8 mouse cellular contexts compared by ENCODE assay signal in the genomic region with DNA sequence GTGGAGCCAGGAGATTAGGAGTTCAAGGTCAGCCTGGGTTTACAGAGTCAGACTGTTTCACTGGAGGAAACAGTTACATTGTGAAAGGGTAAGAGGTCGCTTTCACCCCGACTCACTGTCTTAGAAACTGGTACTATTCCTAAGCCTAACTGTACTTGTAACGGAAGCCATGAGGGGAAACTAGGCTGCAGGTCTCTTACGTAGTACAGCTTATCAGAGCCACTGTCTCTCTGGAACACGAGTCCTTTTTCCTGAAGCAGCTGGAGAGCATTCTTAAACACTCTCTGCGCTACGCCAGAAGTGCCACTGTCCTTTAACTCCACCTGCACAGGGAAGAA. TPM values are rescaled to one million over a fixed set of nuclear protein-coding genes. Genes with fewer than 3 reads are reported as not detected.
DNase-seq lines count a peak whose midpoint lies in the region; ATAC-seq and TF ChIP-seq lines count a peak whose summit lies in the region.

No protein-coding gene starts in this region.

- 57% methylated on average over 7 of the region's 7 CpGs for WGBS in lung, embryonic 15.5 days
- 54% methylated on average over 7 of the region's 7 CpGs for WGBS in lung, adult 2 months
- 67% methylated on average over 7 of the region's 7 CpGs for WGBS in embryonic facial prominence, embryonic 15.5 days
- WGBS in hindbrain, embryonic 15.5 days = 76% methylated on average over 7 of the region's 7 CpGs
- WGBS in midbrain, embryonic 15.5 days = 78% methylated on average over 7 of the region's 7 CpGs

- no peak overlapping the region for H3K4me3 ChIP-seq in lung, embryonic 15.5 days
- no peak overlapping the region for H3K4me3 ChIP-seq in lung, adult 2 months (replicated peaks; ENCODE audit: extremely low read depth, low read depth, low read length)
- no peak overlapping the region for H3K4me3 ChIP-seq in embryonic facial prominence, embryonic 15.5 days (replicated peaks)
- H3K4me3 ChIP-seq in hindbrain, embryonic 15.5 days = no peak overlapping the region
- no peak overlapping the region for H3K4me3 ChIP-seq in midbrain, embryonic 15.5 days

- no peak overlapping the region for H3K9ac ChIP-seq in lung, embryonic 15.5 days
- H3K9ac ChIP-seq in embryonic facial prominence, embryonic 15.5 days = no peak overlapping the region
- H3K9ac ChIP-seq in hindbrain, embryonic 15.5 days = no peak overlapping the region
- no peak overlapping the region for H3K9ac ChIP-seq in midbrain, embryonic 15.5 days

- TF ChIP-seq CTCF in lung, adult 2 months (IDR thresholded peaks at IDR 0.05; ENCODE audit: insufficient read depth, low read length) = no peak

- no peak for TF ChIP-seq POLR2A in lung, adult 2 months (IDR thresholded peaks at IDR 0.05; ENCODE audit: borderline replicate concordance, extremely low read depth, low read depth, low read length)

- peaks cover 12% of the 10 kb centered on the region; the same call in 1 of the 2 replicates for H3K36me3 ChIP-seq in lung, embryonic 15.5 days
- H3K36me3 ChIP-seq in embryonic facial prominence, embryonic 15.5 days = peaks cover 31% of the 10 kb centered on the region; the same call in 1 of the 2 replicates
- no peaks in the 10 kb centered on the region for H3K36me3 ChIP-seq in hindbrain, embryonic 15.5 days
- no peaks in the 10 kb centered on the region for H3K36me3 ChIP-seq in midbrain, embryonic 15.5 days (replicated peaks)

- no peak overlapping the region for H3K4me2 ChIP-seq in lung, embryonic 15.5 days
- H3K4me2 ChIP-seq in embryonic facial prominence, embryonic 15.5 days (replicated peaks) = no peak overlapping the region
- peak overlapping the region; percentile 35; the same call in 1 of the 2 replicates for H3K4me2 ChIP-seq in hindbrain, embryonic 15.5 days
- H3K4me2 ChIP-seq in midbrain, embryonic 15.5 days = peak overlapping the region; percentile 40; the same call in 1 of the 2 replicates

- H3K4me1 ChIP-seq in lung, embryonic 15.5 days = peaks cover 59% of the 10 kb centered on the region
- peaks cover 39% of the 10 kb centered on the region for H3K4me1 ChIP-seq in lung, adult 2 months (ENCODE audit: control insufficient read depth, insufficient read depth, low read length)
- H3K4me1 ChIP-seq in embryonic facial prominence, embryonic 15.5 days = peaks cover 39% of the 10 kb centered on the region
- peaks cover 20% of the 10 kb centered on the region for H3K4me1 ChIP-seq in hindbrain, embryonic 15.5 days (replicated peaks)
- H3K4me1 ChIP-seq in midbrain, embryonic 15.5 days = peaks cover 28% of the 10 kb centered on the region

- H3K27ac ChIP-seq in lung, embryonic 15.5 days = peak overlapping the region; percentile 90
- H3K27ac ChIP-seq in embryonic facial prominence, embryonic 15.5 days (replicated peaks) = peak overlapping the region; percentile 85
- peak overlapping the region; percentile 64 for H3K27ac ChIP-seq in hindbrain, embryonic 15.5 days (replicated peaks)
- H3K27ac ChIP-seq in midbrain, embryonic 15.5 days = 0 out of 2 replicates have a peak overlapping the region, but pooled peaks have one; percentile 1

- H3K9me3 ChIP-seq in lung, embryonic 15.5 days = no peaks in the 10 kb centered on the region
- no peaks in the 10 kb centered on the region for H3K9me3 ChIP-seq in embryonic facial prominence, embryonic 15.5 days (replicated peaks)
- no peaks in the 10 kb centered on the region for H3K9me3 ChIP-seq in hindbrain, embryonic 15.5 days
- no peaks in the 10 kb centered on the region for H3K9me3 ChIP-seq in midbrain, embryonic 15.5 days

- no peaks in the 10 kb centered on the region for H3K27me3 ChIP-seq in lung, embryonic 15.5 days
- no peaks in the 10 kb centered on the region for H3K27me3 ChIP-seq in embryonic facial prominence, embryonic 15.5 days
- no peaks in the 10 kb centered on the region for H3K27me3 ChIP-seq in hindbrain, embryonic 15.5 days
- H3K27me3 ChIP-seq in midbrain, embryonic 15.5 days (replicated peaks) = no peaks in the 10 kb centered on the region

- ATAC-seq in lung, embryonic 15.5 days (ENCODE audit: borderline replicate concordance, extremely low read depth, low FRiP score, low TSS enrichment) = no peak
- ATAC-seq in embryonic facial prominence, embryonic 15.5 days (ENCODE audit: insufficient number of reproducible peaks, low FRiP score, low TSS enrichment, low read depth) = no peak
- ATAC-seq in hindbrain, embryonic 15.5 days (ENCODE audit: low FRiP score, low read depth) = no peak
- no peak for ATAC-seq in midbrain, embryonic 15.5 days (replicated peaks)

- no peak for DNase-seq in lung, adult 2 months
- DNase-seq in left cerebral cortex, adult 9 months (ENCODE audit: low spot score in 2 of 2) = no peak
- DNase-seq in cerebellum, adult 18-20 months = no peak
- no peak for DNase-seq in retina, embryonic 14.5 days (ENCODE audit: low spot score)

RNA-seq across cellular contexts. Expression of a gene that starts 27.2 kb away (rescaled TPM):
- 55.9 TPM in 2 replicates for polyA plus RNA-seq in lung, embryonic 15.5 days (2015; fragmentation: Nextera tagmentation; extraction: Ambion mirVana)
- polyA plus RNA-seq in lung, adult 2 months (2012; rRNA removed) = 19.2 and 21.1 TPM in 2 replicates
- polyA plus RNA-seq in embryonic facial prominence, embryonic 15.5 days (2015; fragmentation: Nextera tagmentation; extraction: Ambion mirVana) = 51.3 and 53.6 TPM in 2 replicates
- polyA plus RNA-seq in hindbrain, embryonic 15.5 days (2015; fragmentation: Nextera tagmentation; extraction: Ambion mirVana) = 29.5 and 31.4 TPM in 2 replicates
- 28.3 and 30.8 TPM in 2 replicates for polyA plus RNA-seq in midbrain, embryonic 15.5 days (2015; fragmentation: Nextera tagmentation; extraction: Ambion mirVana)

RNA-seq across cellular contexts. Expression of a gene that starts 45.9 kb away (rescaled TPM):
- 6.8 and 7.1 TPM in 2 replicates for polyA plus RNA-seq in lung, embryonic 15.5 days (2015; fragmentation: Nextera tagmentation; extraction: Ambion mirVana)
- 36.9 and 40.9 TPM in 2 replicates for polyA plus RNA-seq in lung, adult 2 months (2012; rRNA removed)
- 15.8 and 16.0 TPM in 2 replicates for polyA plus RNA-seq in embryonic facial prominence, embryonic 15.5 days (2015; fragmentation: Nextera tagmentation; extraction: Ambion mirVana)
- polyA plus RNA-seq in hindbrain, embryonic 15.5 days (2015; fragmentation: Nextera tagmentation; extraction: Ambion mirVana) = 2.3 and 2.4 TPM in 2 replicates
- polyA plus RNA-seq in midbrain, embryonic 15.5 days (2015; fragmentation: Nextera tagmentation; extraction: Ambion mirVana) = 2.3 TPM in 2 replicates

Comparison
In these comparisons a context has a peak if more than half of its experiments do, and no peak if none do; other contexts are left out.
1. H3K27ac ChIP-seq: peak in every context shown above with its lines; median percentile 90 in lung, embryonic 15.5 days; 85 in embryonic facial prominence, embryonic 15.5 days; 64 in hindbrain, embryonic 15.5 days; 1 in midbrain, embryonic 15.5 days.
2. H3K4me2 ChIP-seq: peak in hindbrain, embryonic 15.5 days (single experiment) and midbrain, embryonic 15.5 days (single experiment); none in lung, embryonic 15.5 days (single experiment) and embryonic facial prominence, embryonic 15.5 days (single experiment).